Mouse (Mus musculus): Measurements from ENCODE around the gene Acsf3.

DNA sequence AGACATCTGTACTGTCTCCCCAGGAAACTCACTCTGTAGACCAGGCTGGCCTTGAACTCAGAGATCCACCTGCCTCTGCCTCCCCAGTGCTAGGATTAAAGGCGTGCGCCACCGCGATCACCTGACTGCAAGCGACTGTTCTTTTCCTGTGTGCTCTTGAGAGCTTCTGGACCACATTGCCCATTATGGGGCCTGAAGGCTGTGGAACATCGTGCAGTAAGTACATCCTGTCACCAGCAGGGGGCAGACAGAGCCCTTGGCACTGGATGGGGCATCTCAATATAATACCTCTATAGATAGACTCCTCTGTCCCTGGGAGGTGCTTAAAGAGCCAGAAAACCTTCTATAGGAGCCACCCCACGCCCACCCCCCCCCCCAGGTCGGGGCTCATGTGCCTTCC lies 59.7 kb downstream of the Acsf3 start:
- TF ChIP-seq CTCF (IDR thresholded peaks at IDR 0.05; ENCODE audit: extremely low read depth, insufficient read length, insufficient replicate concordance, low read depth, low read length) (peak; percentile 71; the same call in 1 of the 2 replicates), POLR2A (IDR thresholded peaks at IDR 0.05; ENCODE audit: low read depth, low read length) (no peak)
